Mouse (Mus musculus) kidney, embryonic 14.5 days (tissue): Measurements from ENCODE around the gene Proser3. TPM values are rescaled to one million over a fixed set of nuclear protein-coding genes. Genes with fewer than 3 reads are reported as not detected.
A peak's percentile ranks its signal among the peaks of the same experiment; 100 is the strongest.

ENCODE experiments used
- ATAC-seq: fragments of 200-750 bp; cut with Nextera tagmentation; 2 replicates; pipeline ENCODE4 v1.8.0; 2017; ENCODE audit warnings: moderate number of reproducible peaks, mild to moderate bottlenecking, moderate TSS enrichment, moderate library complexity; ENCODE audit not compliant: low FRiP score, low TSS enrichment
- H3K27ac ChIP-seq: fragments of 300-500 bp; sonication (generic); 2 replicates; pipeline ENCODE4 v1.5.1; 2014; ENCODE audit warnings: low read depth, mild to moderate bottlenecking, low read length, moderate library complexity, mixed read lengths
- H3K27me3 ChIP-seq: fragments of 300-500 bp; sonication (generic); 2 replicates; pipeline ENCODE4 v1.6.1; 2014; ENCODE audit warnings: mild to moderate bottlenecking, low read length; ENCODE audit not compliant: control insufficient read depth, insufficient read depth
- H3K36me3 ChIP-seq: fragments of 300-500 bp; sonication (generic); 2 replicates; pipeline ENCODE4 v1.6.1; 2014; ENCODE audit warnings: low read length, mixed read lengths; ENCODE audit not compliant: control insufficient read depth, insufficient read depth
- H3K4me1 ChIP-seq: fragments of 300-500 bp; sonication (generic); 2 replicates; pipeline ENCODE4 v1.6.1; 2014; ENCODE audit warnings: low read length, mixed read lengths; ENCODE audit not compliant: control insufficient read depth, insufficient read depth
- H3K4me2 ChIP-seq: fragments of 300-500 bp; sonication (generic); replicated peaks from 2 replicates; pipeline ENCODE4 v1.6.1; 2014; ENCODE audit warnings: low read depth, mild to moderate bottlenecking, low read length
- H3K4me3 ChIP-seq: fragments of 300-500 bp; sonication (generic); 2 replicates; pipeline ENCODE4 v1.5.1; 2014; ENCODE audit warnings: mild to moderate bottlenecking, low read length
- H3K9ac ChIP-seq: fragments of 300-500 bp; sonication (generic); 2 replicates; pipeline ENCODE4 v1.6.1; 2014; ENCODE audit warnings: low read depth, mild to moderate bottlenecking, low read length, moderate library complexity
- H3K9me3 ChIP-seq: fragments of 300-500 bp; sonication (generic); 2 replicates; pipeline ENCODE4 v1.6.1; 2016; ENCODE audit warnings: low read length; ENCODE audit not compliant: control insufficient read depth
- WGBS: fragments of 180-500 bp; shearing (Covaris S2); extraction: QIAGEN DNeasy Blood & Tissue Kit; methylation state at CpG from one replicate; pipeline ENCODE4 v1.1.7; 2014; 5-methylcytosine and 5-hydroxymethylcytosine counted together
- polyA plus RNA-seq: library from polyadenylated mRNA; unstranded; fragments of >200 nt; fragmentation: Nextera tagmentation; extraction: Ambion mirVana; gene quantifications from 2 replicates; pipeline ENCODE4 v1.2.1, GENCODE M21; 2014

Gene Proser3
- polyA plus RNA-seq, 1 experiment from 2014 or later = 25.0 TPM

DNA sequence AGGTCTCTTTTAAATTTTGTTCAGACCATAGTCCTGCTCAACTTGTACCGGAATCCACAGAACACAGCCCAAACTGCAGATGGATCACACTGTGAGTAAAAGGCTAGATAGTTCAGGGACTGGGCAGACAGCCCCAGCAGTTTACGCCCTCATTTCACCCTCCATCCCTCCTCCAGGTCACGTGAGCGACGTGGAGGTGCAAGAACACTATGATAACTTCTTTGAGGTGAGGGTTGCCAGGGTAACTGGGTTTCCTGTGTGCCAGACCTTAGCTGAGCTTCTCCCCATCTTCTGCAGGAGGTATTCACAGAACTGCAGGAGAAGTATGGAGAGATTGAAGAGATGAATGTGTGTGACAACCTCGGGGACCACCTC lies 11.8 kb upstream of the Proser3 start:
- Histone ChIP-seq H3K4me1 (peaks cover 13% of the 10 kb centered on the region; the same call in 1 of the 2 replicates), H3K4me3 (peak overlapping the region; percentile 81), H3K9me3 (no peaks in the 10 kb centered on the region), H3K9ac (peak overlapping the region; percentile 19; the same call in 1 of the 2 replicates), H3K4me2 (peak overlapping the region; percentile 38), H3K27ac (no peak overlapping the region), H3K27me3 (no peaks in the 10 kb centered on the region), H3K36me3 (peaks cover 39% of the 10 kb centered on the region)
- no peak for ATAC-seq
- WGBS = 21% methylated on average over 6 of the region's 6 CpGs

DNA sequence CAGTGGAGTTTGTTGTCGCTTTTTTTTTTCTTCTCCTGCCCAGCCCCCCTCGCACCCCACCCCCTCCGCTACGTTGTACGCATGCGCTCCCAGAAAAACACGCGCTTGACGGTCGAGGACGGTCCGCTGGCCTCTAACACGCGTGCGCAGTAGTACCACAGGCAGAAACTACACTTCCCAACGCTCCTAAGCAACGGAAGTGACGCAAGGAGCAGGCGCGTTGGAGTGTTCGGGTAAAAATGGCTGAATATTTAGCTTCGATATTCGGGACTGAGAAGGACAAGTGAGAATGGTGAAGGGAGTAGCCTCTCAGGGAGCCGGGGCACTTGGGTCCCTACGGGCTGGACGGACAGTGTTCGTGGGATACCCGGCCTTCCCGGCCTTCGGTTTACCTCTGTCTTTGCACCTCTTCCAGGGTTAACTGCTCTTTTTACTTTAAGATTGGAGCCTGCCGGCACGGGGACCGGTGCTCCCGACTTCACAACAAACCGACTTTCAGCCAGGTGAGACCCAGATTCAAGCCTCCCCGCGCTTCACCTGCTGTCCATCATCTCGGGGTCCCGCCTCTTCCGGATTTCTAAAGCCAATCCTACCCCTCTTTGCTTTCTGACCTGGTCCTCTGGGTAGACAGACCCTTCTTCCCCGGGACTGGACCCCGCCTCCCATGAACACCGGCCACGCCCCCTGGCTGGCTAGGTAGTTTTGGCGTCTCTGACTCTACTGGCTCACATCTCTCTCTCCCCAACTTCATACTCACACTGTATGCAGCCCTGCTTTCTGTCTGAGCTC lies 11.2 kb upstream of the Proser3 start, which contains the start of the genes U2af1l4, Gm49396 and Psenen:
Gene U2af1l4 (plus strand): TSS at position 185 of the 789 bp plus-strand sequence.
Gene Gm49396 (plus strand): TSS at position 228 of the 789 bp plus-strand sequence.
Gene Psenen (minus strand): TSS at position 511 of the 789 bp plus-strand sequence.
- peaks cover 18% of the 10 kb centered on the region for H3K4me1 ChIP-seq
- ATAC-seq = peak; percentile 84
- H3K27ac ChIP-seq = peak within 1 kb of the TSS; percentile 94
- peak within 1 kb of the TSS; percentile 83 for H3K9ac ChIP-seq
- H3K36me3 ChIP-seq = peaks cover 33% of the 10 kb centered on the region
- H3K4me3 ChIP-seq = peak within 1 kb of the TSS; percentile 81
- H3K9me3 ChIP-seq = no peaks in the 10 kb centered on the region
- no peaks in the 10 kb centered on the region for H3K27me3 ChIP-seq
- WGBS = under 1% methylated on average over 45 of the region's 45 CpGs
- peak within 1 kb of the TSS; percentile 75 for H3K4me2 ChIP-seq

DNA sequence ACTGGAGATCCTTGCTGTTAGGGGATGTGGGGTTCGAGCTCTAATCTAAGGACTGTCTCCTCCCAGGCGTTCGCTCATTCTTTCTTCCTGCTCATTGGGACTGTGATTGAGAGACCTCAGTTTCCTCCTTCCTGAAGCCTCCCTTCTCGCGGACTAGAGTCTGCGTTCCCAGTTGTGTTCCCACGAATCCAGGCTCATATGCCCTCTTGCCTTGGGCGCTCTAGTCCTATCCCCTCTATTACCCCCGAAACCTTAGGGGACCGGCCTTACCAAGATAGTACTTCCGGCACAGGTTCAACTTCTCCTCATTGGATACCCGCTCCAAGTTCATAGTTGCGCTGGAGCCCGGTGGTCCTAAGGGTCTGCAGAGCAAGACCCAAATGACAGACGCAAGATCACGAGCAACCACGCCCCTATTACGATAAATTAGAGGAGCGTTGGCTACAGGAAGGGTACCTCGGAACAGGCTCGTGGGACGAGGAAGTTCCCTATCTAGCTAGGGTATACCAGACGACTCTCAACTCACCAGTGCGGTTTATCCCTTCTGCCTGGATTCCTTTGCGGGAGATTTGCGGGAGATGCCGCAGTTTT lies 10.5 kb upstream of the Proser3 start:
- H3K4me2 ChIP-seq = peak overlapping the region; percentile 75
- 0 out of 2 replicates have a peak, but pooled peaks have one; percentile 6 for ATAC-seq
- no peaks in the 10 kb centered on the region for H3K27me3 ChIP-seq
- H3K36me3 ChIP-seq = peaks cover 29% of the 10 kb centered on the region
- no peaks in the 10 kb centered on the region for H3K9me3 ChIP-seq
- peaks cover 22% of the 10 kb centered on the region for H3K4me1 ChIP-seq
- peak overlapping the region; percentile 94; the same call in 1 of the 2 replicates for H3K27ac ChIP-seq
- H3K9ac ChIP-seq = peak overlapping the region; percentile 75
- H3K4me3 ChIP-seq = peak overlapping the region; percentile 81
- under 1% methylated on average over 27 of the region's 27 CpGs for WGBS

DNA sequence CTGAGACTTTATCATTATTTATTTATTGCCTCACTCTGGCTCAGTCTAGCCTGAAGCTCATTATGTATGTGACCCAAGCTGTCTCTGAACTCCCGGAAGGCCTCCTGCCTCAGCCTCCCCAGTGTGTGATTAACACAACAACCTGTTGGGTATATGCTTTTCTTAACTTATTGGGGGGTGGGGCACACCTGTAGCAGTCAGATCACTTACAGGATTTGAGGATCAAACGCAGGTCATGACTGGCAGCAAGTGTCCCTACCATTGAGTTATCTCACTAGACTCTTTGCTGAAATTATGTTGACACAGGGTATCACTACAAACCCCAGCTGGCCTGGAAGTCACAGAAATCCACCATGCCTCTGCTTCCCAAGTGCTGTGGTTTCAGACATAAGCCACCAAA lies 8.2 kb upstream of the Proser3 start:
- peaks cover 22% of the 10 kb centered on the region for H3K4me1 ChIP-seq
- H3K9me3 ChIP-seq = no peaks in the 10 kb centered on the region
- H3K4me2 ChIP-seq = peak overlapping the region; percentile 66; the same call in 1 of the 2 replicates
- ATAC-seq = no peak
- H3K27ac ChIP-seq = no peak overlapping the region
- H3K36me3 ChIP-seq = peaks cover 28% of the 10 kb centered on the region
- no peaks in the 10 kb centered on the region for H3K27me3 ChIP-seq
- 66% methylated on average over 2 of the region's 2 CpGs for WGBS
- 0 out of 2 replicates have a peak overlapping the region, but pooled peaks have one; percentile 5 for H3K9ac ChIP-seq
- peak overlapping the region; percentile 44; the same call in 1 of the 2 replicates for H3K4me3 ChIP-seq

DNA sequence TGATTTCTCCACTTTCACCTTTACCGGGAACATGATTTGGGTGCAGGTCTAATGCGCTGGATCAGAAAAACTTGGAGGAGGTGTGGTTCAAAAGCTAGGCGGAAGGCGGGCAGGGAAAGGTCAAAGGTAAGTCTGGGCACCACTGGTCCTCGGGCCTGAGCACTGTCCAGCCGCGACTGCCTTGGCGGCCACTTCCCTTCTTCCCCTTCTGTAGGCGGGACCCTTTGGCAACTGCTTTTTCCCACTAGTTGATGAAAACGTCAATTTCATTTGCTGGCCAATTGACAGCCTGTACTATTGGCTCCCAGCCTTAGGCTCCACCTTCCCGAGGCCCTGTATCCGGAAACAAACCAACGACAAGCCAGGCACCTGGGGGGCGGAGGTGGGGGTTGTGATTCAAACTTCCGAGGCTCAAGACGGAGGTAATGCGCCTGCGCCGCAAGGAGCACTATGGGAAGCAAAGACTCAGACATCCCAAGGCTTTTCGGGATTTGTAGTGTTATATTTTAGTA lies 7.4 kb upstream of the Proser3 start, which contains the start of gene Lin37:
Gene Lin37 (minus strand): TSS at position 396 of the 512 bp plus-strand sequence.
- WGBS = 2% methylated on average over 20 of the region's 20 CpGs
- Histone ChIP-seq H3K9me3 (no peaks in the 10 kb centered on the region), H3K4me1 (peaks cover 22% of the 10 kb centered on the region), H3K27ac (no peak within 1 kb of the TSS), H3K27me3 (no peaks in the 10 kb centered on the region), H3K4me3 (peak within 1 kb of the TSS; percentile 44), H3K36me3 (peaks cover 29% of the 10 kb centered on the region), H3K9ac (peak within 1 kb of the TSS; percentile 64), H3K4me2 (peak within 1 kb of the TSS; percentile 66)
- ATAC-seq = peak; percentile 86

DNA sequence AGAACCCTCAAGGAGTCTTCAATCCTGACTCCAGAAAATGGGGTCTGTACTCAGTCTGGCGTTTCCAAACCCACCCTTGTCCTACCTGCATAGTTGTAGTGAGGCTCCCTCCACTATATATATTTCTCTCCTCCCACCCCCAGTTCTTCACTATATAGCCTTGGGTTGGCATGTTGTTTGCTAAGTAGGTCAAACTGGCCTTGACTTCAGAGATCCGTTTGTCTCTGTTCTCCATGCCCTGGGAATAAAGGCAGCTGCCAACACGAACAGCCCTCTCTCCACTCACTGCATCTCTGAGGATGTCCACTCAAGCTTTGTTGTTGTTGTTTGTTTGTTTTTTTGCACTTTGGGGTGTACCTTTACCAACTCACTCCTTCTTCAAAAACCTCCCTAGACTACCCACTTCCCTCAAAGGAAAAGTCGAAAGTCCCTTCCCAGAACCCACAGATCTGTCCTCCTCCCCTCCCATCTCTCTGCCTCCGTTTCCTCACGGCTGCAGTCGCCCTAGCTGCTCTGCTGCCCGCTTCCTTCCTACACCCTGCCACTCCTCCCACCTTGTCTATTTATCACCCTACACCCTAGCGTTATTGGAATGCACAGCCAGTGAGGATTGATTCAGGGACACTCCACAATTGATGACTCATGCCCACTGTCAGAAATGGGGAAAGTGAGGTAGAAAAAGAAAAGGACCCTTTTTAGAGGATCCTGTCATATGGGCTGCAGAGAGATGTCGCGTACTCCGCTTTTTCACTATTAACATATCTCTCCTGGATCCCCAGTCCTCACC lies 6.8 kb upstream of the Proser3 start:
- no peaks in the 10 kb centered on the region for H3K9me3 ChIP-seq
- no peaks in the 10 kb centered on the region for H3K27me3 ChIP-seq
- H3K9ac ChIP-seq = peak overlapping the region; percentile 64
- H3K27ac ChIP-seq = no peak overlapping the region
- H3K4me3 ChIP-seq = peak overlapping the region; percentile 44
- H3K4me1 ChIP-seq = peaks cover 17% of the 10 kb centered on the region
- peaks cover 33% of the 10 kb centered on the region for H3K36me3 ChIP-seq
- peak overlapping the region; percentile 66 for H3K4me2 ChIP-seq
- no peak for ATAC-seq
- WGBS = 15% methylated on average over 12 of the region's 12 CpGs

DNA sequence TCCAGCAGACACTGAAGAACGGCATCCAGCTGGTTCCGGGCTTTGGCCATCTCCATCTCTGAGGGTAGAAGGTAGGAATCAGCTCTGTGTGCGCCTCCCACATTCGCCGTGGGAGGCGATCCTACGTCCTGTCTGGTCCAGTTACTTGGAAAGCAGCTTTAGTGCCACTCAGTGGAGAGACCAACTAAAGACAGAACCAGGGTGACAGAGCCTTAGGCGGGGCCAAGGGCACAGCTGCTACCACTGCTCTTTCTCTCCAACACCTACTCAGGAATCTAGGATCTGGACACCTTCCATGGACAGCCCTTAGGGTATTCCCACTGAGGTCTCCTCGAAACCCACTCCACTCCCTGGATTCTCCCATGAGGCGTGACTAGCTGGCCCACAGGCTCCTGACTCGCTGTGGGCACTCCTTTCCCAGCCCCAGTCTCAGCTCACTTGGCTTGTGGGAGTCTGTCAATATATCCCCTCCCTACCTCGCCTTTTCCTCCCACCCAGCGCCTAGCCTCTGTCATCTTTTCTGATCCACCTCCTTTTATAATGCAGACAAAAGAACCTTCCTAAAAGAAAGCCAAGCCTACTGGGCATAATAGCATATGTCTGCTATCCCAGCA lies 5.9 kb upstream of the Proser3 start:
- H3K9ac ChIP-seq = peak overlapping the region; percentile 64; the same call in 1 of the 2 replicates
- H3K27ac ChIP-seq = no peak overlapping the region
- ATAC-seq = no peak
- peak overlapping the region; percentile 44; the same call in 1 of the 2 replicates for H3K4me3 ChIP-seq
- 86% methylated on average over 13 of the region's 13 CpGs for WGBS
- H3K4me2 ChIP-seq = peak overlapping the region; percentile 66; the same call in 1 of the 2 replicates
- peaks cover 33% of the 10 kb centered on the region for H3K36me3 ChIP-seq
- no peaks in the 10 kb centered on the region for H3K9me3 ChIP-seq
- no peaks in the 10 kb centered on the region for H3K27me3 ChIP-seq
- peaks cover 24% of the 10 kb centered on the region for H3K4me1 ChIP-seq
